Mouse (Mus musculus) MEL (cell line): Measurements from ENCODE around the gene Hcrtr1.

Source experiments
- CTCF ChIP-seq, 3 experiments: IDR thresholded peaks in 2 of 3; conservative IDR thresholded peaks in 1 of 3; 2 replicates each; pipeline ENCODE4 v1.5.1; 2011 to 2012; ENCODE audit warnings: low read length in 3 of 3, low read depth in 2 of 3, mild to moderate bottlenecking in 2 of 3, improper control_type of control experiment in 1 of 3, inconsistent platforms in 1 of 3, mixed read lengths in 1 of 3, moderate library complexity in 1 of 3; ENCODE audit not compliant: control insufficient read depth in 1 of 3, insufficient read depth in 1 of 3, poor library complexity in 1 of 3, severe bottlenecking in 1 of 3
- GATA1 ChIP-seq: IDR thresholded peaks from 2 replicates; pipeline ENCODE4 v1.6.1; 2011; ENCODE audit warnings: low read depth, low read length, improper control_type of control experiment
- TCF12 ChIP-seq: IDR thresholded peaks from 2 replicates; pipeline ENCODE4 v1.6.1; 2014; ENCODE audit warnings: low read depth, mild to moderate bottlenecking, inconsistent platforms, low read length, improper control_type of control experiment, moderate library complexity

DNA sequence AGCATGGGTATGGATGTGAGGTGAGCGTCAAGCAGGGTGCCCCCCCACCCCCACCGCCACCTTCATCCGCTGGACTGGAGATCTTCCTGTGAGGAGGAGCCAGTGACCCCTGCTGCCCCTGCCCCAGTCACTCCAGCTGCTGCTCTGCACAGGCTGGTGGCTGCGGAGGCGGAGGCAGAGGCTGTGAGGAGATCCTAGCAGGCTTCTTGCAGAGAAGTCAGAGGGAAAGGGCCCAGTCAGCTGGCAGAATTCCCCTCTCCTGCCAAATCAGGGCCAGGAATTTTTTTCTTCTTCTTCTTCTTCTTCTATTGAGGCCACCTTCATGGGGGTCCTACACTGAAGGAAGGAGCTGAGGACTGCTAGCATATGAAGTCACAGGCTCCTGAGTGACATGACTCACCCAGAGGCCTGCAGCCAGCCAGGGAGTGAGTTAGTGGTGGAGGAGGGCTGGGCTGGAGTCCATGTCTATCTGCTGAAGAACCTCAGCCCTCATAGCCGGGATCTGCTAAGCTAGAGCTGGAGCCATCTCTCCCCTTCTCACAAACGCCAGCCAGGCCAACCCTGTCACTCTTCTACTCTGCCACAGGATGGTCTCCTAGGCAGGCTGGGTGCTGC is 54.7 kb downstream of the Hcrtr1 start:
- no peak for TF ChIP-seq TCF12
- TF ChIP-seq GATA1, result no peak
- no peak for TF ChIP-seq CTCF (IDR thresholded peaks at IDR 0.05 in 2 of 3, conservative IDR thresholded peaks at IDR 0.05 in 1 of 3; ENCODE audit: control insufficient read depth in 1 of 3, insufficient read depth in 1 of 3, low read depth in 2 of 3, low read length in 3 of 3, poor library complexity in 1 of 3, severe bottlenecking in 1 of 3)
